Mouse (Mus musculus) adrenal gland (tissue): ENCODE measurements at regions not wholly inside any gene's neighbourhood (a gene's known extent, or its start where the extent isn't known, plus 50 kb on each side); places are given as distances from the start of the nearest gene placed in this dataset.

Experiments used
- intact Hi-C: fragments of 180-260 bp; cut with DNase I; formaldehyde crosslinking; loops from one replicate; pipeline ENCODE4 v1.15.1; 2025

DNA sequence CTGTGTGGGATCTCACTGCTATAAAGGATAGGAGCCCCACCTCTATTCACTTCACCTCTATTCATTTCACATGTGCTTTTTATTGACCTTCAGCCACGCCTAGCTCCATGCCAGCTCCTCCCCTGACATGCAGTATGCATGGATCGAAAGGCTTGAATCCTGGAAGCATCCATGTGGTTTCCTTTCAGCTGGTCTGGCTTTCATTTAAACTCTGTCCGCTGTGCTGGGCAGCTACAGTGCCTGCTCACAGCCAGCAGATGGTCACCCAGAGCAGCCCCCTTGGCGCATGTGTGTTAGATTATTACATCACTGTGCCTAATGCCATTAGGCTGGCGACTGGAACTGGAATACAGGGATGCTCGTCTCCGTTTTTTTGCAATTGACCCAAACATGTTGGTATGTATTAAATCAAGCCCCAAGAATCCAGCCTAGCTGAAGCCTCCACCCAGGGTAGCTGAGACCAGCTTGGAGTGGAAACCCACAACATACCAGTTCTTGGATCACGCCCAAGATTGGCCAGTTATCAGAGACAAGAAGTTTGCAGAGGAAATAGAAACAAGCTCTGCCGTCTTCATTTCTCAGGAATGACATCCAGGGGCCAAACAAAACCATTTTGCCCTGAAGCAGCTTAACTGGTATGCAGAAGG lies 113.2 kb downstream of the Inhbb start:
- intact Hi-C loops = no loop called here

DNA sequence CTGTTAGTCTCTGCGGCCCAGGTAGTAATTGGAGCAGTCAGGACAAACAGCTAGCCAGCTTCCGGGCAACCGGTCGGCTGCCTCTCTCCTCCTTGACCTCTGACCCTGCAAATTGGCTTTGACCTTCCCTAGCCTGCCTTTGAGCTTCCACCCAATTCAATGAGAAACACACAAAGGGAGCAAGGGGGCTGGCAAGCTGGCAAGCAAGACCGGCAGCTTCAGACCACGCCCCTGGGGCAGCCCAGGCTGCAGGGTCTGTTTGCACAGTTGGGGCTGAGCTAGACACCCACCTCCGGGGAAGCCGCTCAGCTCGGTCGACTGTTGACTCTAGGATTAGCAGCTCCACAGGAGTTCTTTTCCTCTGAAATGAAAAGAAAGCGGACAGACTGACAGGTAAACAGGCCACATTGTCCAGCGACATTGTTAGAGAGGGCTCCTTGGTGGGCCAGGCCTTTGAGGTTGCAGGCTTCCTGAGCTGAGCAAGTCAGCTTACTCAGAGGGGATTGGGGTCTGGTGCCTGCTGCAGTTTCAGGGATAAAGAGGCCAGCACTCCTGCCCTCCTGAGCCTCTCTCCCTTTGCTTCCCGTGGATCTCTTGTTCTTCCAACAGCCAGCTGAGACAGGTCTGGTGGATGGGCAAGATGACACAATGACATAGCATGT lies 116.6 kb downstream of the Inhbb start:
- intact Hi-C loops = no loop called here

DNA sequence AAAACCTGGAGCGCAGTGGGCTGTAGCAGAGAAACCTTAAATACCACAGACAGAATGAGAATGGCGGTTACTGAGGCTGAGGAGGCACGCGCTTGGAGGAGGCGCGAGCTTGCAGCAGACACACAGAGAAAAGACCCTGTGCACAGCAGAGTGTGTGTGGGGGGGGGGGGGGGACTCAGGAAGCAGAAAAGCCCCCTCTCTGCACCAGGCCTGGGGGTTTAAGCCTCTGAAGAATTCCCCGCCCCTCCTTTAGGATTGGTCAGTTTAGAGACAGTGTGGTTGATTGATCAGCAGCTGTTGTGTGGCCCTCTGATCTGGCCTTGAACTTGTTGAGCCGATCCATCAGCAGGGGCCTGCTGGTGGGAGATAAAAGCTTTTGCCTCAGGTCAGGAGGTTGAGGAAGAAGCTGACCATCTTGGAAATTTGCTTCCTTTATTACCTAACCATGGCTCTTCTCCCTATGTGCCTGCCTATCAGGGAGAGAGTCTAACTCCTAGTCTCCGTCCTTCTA lies 117.5 kb downstream of the Inhbb start:
- intact Hi-C loops = no loop called here

DNA sequence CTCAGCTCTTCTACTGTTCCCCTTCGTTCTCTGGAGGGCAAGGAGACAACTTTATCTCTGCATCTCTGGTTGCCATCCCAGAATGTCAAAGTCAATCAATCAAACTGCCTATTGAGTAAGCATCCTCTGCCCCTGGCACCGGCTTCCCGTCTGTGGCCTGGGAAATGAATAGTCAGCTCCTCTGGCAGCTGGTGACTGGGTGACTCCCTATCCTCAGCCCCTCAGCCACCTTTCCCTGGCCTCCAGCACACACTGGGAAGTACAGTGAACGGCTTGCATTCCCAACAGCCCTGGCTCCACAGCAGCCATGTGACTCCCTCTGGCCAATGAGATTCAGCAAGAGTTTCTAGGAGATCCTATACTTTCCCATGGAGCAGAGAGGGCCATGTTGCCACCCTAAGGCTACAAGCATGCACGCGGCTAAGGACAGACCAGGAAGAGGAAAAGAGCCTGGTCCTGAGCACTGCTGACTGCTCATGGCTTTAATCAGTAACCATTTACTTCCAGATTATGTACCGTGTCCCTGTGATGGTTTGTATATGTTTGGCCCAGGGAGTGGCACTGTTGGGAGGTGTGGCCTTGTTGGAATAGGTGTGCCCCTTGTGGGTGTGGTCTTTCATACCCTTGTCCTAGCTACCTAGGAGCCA lies 119.6 kb downstream of the Inhbb start:
- intact Hi-C loops = no loop called here

DNA sequence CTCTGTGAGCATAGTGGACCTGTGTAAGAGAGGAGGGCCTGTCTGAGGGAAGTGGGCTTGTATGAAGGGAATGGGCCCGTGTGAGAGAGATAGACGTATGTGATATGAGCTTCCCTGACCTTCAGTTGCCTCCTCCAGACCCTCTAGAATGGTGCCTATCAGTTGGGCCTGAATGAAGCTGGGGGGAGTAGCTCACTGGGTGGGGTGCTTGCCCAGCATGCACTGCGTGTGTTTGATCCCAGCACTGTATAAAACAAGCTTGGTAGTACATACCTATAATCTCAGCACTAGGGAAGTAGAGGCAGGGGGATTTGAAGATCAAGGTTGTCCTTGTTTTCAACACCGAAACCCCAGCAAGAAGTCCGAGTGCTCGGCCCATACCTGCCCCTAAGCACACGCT lies 120.1 kb downstream of the Inhbb start:
- intact Hi-C loops = no loop called here

DNA sequence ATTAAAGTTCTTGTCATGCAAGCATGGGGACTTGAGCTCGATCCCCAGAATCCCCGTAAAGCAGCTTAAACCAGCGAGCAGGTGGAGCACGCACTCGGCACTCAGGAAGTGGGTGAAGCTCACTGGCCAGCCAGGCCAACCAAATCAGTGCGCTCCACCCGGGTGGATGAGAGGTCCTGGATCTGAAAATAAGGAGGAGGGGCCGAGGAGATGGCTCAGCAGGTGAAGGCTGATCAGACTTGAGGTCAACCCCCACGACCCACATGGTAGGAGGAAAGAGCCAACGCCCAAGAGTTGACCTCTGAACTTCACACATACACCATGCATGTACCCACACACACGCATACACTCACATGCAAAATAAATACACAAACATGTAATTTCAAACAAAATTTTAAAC lies 120.8 kb downstream of the Inhbb start:
- intact Hi-C loops = no loop called here

DNA sequence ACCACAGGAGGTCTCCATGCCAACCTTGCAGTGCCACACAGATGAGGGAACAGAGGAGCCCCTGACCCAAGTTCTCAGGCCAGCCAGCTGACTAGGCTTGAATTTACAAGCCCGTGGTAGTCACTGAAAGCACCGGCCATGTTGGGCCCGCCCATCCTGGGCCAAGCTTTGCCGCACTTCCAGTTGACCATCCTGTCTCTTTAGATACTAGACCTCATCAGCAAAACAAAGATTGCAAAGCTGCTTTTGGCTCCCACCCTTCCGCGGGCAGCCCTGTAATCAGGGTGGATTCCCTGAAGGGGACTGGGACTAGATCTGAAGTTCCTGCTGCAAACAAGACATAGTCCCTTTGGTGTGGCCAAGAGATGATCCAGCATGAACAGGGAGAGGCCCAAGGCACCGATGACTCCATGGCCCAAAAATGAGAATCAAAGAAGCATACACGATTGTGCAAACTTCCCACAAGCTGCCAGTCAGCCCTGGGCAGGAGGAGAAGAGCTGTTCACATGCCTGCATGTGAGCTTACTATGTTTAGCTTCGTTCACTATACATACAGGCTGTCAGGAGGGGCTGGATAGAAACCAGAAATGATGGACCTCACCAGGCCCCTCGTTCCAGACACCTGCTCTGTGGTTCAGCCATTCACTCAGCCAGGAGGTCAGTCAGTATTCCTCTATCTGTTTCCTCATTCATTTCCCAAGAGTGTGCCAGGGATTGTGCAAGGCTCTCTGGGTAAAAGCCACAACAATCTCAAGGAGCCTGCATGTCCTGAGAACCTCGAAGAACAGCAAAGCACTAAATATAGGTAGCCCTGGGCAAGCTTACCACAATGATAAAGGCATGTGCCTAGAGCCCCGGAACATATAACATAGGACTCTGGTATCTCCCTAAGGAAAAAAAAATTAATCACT lies 122.0 kb downstream of the Inhbb start:
- intact Hi-C loops = no loop called here

DNA sequence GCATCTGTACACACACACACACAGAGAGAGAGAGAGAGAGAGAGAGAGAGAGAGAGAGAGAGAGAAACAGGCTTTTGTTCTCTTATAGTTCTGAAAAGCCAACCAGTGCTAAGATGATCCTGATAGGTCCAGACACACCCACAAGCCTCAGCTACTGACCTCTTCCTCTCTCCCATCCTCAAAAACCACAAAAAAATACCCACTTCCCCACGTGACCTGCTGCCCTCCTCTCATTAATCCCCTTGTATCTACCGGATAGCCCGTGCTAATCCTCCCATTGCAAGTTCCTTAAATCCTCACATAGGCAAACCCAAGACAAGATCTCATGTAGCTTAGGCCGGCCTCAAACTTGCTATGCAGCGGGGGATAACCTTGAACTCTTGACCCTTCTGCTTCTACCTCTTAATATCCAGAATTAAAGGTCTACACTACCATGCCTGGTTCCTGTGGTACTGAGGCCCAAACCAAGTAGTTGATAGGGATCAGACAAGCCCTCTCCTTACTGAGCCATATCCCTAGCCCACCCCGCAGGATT lies 123.3 kb downstream of the Inhbb start:
- intact Hi-C loops = no loop called here

DNA sequence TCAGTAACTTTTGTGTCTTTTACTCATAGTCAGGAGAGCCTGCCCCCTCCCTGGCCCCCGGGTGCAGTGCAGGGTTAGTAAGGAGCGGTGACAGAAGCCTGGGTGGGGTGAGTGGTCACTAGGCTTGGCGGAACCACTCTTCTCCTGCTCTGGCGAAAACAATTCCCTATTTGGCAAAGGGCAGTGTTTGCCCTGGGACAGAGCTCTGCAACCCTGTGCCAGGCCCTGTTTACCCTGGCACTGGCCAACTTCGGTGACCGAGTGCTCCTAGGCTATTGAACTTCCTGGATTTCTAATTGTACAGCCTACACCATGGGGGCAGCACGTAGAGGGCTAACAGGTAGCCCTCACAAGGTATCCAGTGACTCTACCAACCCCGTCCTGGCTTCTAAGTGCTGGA lies 126.9 kb downstream of the Inhbb start:
- intact Hi-C loops = no loop called here

DNA sequence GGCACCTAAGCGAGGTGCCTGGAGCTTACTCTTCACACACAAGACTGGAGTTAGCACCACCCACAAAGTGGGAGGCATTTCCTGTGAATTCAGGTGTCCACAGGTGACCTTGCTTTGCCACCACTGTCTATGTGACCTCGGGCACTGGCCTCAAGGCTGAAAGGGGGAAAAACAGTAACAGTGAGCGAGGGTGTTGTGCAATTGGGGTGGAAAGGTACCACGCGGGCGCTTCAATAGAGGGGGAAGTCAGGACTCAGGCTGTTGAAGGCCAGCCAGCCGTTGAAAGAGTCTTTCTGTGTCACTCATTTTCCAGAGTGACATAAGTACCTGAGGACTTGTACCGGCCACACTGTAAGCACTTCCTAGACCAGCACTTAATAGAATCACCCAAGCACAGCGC lies 128.2 kb downstream of the Inhbb start:
- intact Hi-C loops = no loop called here

DNA sequence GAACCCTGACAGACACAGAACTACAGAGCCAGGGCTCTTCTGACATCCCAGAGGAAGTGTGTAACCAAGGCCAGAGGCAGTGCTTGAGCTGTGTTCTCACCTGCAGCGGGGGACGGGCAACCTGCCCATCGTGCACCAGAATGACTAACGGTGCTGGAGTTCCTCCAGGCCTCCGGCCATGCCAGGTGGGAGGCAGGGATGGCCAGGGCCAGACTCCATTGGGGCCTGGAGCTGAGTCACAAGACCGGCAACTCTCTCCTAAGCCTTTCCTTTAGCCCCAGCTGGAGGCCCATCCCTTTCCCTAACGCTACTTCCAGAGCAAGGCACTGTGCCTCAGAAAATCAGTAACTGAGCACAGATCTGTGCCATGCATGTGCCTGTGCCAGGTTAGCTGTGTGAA lies 129.8 kb downstream of the Inhbb start:
- intact Hi-C loops = no loop called here

DNA sequence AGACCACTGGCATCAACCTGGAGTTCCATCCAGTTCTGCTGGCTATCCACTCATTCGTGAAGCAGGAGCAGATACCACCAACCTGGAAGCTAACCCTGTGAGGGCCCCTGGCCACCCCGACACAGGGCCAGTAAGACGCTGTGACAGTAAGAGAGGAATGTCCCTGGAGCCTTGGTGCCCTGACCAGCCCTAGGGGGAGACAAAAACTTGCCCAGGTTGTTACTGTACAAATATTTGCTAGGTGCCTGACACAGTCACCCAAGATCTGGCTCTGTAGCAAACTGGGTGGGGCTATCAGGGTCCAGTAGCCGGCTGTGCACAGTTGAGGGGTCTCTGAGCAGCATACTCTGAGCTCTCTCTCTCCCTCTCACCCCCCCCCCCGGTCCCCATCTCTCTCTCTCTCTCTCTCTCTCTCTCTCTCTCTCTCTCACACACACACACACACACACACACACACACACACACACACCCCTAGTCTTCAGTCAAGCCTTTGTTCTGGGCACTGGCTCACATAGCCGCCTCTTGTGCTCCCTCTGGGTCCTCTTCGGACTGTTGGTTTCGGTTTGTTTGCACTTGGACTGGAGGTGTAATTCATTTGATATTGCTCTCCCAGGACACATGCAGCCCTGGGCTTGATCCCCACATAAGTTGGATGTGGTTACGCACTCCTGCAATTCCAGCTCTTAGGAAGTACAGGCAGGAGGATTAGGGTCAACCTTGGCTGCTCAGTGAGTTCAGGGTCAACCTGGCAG lies 131.7 kb downstream of the Inhbb start:
- intact Hi-C loops = no loop called here

DNA sequence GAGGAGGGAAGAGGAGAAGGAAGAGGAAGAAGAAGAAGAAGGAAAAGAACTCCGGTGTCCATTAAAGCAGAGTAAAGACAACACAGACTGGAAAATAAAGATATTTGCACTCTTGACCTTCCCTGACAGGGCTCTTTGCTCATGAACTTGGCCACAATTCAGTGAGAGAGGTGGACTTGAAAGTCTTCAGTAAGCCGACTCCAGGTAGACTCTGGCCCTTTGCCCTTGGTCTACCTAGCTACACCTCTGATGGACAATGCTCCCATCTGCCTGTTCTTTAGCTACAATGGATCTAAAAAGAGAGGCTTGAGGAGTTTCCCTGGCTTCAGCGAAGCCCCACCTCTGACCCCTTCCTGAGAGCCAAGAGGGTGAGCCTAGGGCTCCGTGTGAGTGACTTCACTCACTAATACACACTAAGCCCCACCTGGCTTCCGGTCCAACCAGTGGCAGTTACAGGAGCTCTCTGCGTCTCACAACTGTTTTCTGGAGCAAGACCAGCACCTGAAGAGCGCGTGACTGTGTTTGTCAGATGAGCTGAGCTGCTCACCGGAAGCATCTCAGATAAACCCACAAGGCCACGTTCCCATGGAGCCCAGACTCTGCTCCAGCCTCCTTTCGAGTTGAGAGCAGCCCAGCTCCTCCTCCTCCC lies 132.4 kb downstream of the Inhbb start:
- intact Hi-C loops = no loop called here

DNA sequence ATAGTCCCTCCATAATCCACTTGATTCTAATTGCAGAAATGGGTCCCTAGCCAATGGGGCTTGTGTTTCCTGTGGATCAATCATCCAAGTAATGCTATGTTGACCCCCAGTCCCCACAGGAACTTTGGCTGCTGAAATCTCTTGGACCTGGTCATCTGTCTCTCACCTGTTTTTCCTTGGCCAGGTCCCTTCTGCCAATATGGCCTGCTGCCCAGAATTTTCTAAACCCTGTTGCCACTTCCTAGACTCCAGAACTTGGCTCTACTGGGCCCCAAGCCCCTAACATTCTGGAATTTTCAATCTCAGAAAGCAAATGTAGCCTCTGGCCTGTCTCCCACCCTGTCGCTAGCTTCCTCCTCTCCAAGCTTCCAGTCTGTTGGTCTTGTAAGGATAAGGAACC lies 139.6 kb downstream of the Inhbb start:
- intact Hi-C loops = no loop called here

DNA sequence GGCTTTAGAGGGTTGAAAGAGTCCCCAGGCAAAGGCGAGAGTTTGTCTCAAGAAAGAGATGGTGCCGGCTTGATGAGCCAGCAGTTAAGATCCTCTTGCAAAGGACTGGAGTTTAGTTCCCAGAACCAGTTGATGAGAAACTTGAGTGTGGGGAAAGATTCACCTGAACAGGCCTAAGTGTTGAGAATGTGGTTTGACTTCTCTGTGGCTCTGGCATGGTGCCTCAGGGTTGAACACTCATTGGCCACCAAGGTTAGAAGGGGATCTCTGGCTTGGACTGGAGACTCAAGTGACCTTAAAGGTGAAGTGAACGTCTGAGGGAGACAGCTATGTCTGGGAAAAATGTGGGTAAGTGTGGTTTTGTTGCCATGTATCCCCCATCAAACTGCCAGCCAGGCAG lies 142.8 kb downstream of the Inhbb start:
- intact Hi-C loops = no loop called here

DNA sequence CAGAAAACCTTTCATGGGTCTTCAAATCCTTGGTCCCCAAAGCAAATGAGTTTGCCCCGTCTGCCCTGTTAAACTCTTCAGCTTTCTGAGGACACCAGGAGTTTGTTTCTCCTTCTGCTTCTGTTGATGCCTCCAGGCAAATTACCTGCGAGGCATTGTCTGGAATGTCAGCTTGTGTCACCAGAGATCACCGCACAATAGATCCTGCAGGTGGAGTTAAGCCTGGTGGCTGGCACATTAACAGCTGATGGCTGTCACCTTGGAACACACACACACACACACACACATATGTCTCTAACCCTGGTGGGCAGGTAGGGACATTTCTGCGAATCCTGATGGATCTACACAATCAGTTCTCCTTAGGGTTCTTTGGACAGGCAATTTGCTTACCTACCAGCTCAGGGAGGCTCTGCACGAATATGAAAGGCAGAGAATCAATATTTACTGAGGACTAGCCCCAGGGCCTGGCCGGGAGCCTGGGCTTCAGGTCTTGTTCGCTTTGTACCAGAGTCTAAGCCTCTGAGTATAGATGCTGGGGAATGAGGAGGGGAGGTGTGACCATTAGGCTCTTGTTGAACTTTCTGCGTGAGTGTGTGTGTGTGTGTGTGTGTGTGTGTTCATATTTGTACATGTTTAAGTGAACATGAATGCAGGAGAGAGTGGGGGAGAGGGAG lies 143.4 kb downstream of the Inhbb start:
- intact Hi-C loops = no loop called here

DNA sequence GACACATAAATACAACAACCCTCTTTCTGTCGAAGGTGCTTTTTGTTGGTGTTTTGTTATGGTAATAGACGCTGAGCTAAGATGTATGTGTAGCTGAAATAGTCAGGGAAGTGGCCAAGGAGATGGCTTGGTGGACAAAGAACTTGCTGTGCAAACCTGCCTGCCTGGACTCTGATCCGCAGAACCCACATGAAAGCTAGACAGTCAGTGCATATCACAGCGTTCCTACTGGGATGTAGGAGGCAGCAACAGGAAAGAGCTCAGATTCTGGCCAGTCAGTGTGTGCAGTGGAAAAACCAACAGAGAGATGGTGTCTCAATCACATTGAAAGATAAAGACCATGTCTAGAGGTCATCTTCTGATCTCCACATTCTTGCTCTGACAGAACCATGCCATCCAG lies 144.1 kb downstream of the Inhbb start:
- intact Hi-C loops = no loop called here

DNA sequence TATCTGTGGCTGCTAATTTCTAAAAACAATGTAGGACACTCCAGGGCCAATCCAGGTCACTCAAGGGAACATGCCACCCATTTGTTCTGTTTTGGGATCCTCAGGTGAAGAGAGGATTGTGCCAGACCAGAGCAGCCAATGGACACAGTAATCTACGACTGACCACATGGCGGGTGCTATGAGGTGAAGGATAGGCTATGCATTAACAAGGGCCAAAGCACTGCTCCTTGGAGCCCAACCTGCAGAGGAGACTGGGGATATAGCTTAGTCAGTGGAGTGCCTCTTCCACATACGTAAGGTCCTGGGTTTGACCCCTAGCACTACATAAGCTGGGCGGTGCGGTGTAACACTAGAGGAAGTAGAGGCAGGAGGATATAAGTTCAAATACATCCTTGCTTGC lies 156.0 kb downstream of the Inhbb start:
- intact Hi-C loops = no loop called here

DNA sequence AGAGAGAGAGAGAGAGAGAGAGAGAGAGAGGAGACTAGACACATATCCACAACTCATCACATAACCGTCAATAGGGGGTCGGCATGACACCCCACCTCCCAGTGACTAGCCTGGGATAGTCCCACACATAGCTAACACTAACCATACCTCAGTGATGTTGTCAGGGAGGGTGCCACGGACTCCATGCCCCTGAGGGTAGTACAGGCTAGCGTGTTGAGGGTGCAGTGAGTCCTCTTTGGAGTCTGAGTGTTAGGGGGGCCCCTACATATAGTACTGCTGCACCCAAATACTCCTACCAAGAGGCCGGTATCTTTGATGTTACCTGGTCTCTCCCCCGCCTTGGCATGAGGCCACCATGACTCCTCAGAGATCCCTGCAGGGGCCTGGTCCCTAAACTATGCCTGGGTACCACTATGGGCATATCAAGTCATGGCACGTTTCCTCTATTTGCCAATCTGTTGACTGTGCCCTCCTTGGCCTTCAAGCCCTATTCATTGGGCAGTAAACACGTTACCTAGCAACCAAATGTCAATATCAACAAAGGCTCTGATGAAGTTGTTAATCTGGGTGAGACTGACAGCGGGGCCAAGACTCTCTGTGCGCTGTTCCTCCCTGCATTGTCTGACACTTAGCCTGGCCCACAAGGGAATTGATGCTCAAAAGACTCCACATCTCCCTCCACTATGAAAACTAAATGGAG lies 156.7 kb downstream of the Inhbb start:
- intact Hi-C loops = no loop called here
